ENCODE assay signal across 8 mouse cellular contexts in genomic region chr7:45714630-45715089, GRCm38 (mm10). TPM values are rescaled to one million over a fixed set of nuclear protein-coding genes. Genes with fewer than 3 reads are reported as not detected.
DNase-seq lines count a peak whose midpoint lies in the region; ATAC-seq lines count a peak whose summit lies in the region.

No protein-coding gene starts in this region.

- H3K27me3 ChIP-seq in megakaryocyte, embryonic 14.5 days (replicated peaks), result no peaks in the 10 kb centered on the region
- no peaks in the 10 kb centered on the region for H3K27me3 ChIP-seq in midbrain, embryonic 16.5 days (ENCODE audit: control insufficient read depth, insufficient read depth, low read depth, low read length)

- DNase-seq in kidney, postnatal 36 days, result peak; percentile 61 to 79
- DNase-seq in left cerebral cortex, postnatal 14 days (ENCODE audit: low spot score in 2 of 2), result no peak
- no peak for DNase-seq in cerebellum, postnatal 25 days
- no peak for DNase-seq in thymus, postnatal 36 days

- peak overlapping the region; percentile 82 for H3K9ac ChIP-seq in midbrain, embryonic 16.5 days (ENCODE audit: low read depth, low read length)

- peaks cover 74% of the 10 kb centered on the region for H3K4me1 ChIP-seq in megakaryocyte, embryonic 14.5 days
- H3K4me1 ChIP-seq in midbrain, embryonic 16.5 days (ENCODE audit: control insufficient read depth, insufficient read depth, low read length), result peaks cover 49% of the 10 kb centered on the region

- 11% methylated on average over 14 of the region's 14 CpGs for WGBS in midbrain, embryonic 16.5 days

- peak overlapping the region; percentile 97 for H3K4me2 ChIP-seq in midbrain, embryonic 16.5 days (ENCODE audit: low read length)

- H3K4me3 ChIP-seq in megakaryocyte, embryonic 14.5 days (replicated peaks), result peak overlapping the region; percentile 99
- H3K4me3 ChIP-seq in midbrain, embryonic 16.5 days (ENCODE audit: low read depth, low read length), result peak overlapping the region; percentile 81

- ATAC-seq in megakaryocyte, adult 5-6 weeks (ENCODE audit: poor library complexity, severe bottlenecking), result no peak
- peak; percentile 45 for ATAC-seq in erythroblast, adult 5-6 weeks (replicated peaks; ENCODE audit: low FRiP score, poor library complexity, severe bottlenecking)
- peak; percentile 34 for ATAC-seq in midbrain, embryonic 16.5 days

- peaks cover 63% of the 10 kb centered on the region for H3K36me3 ChIP-seq in megakaryocyte, embryonic 14.5 days (replicated peaks; ENCODE audit: low read length)
- peaks cover 33% of the 10 kb centered on the region for H3K36me3 ChIP-seq in midbrain, embryonic 16.5 days (ENCODE audit: control insufficient read depth, insufficient read depth, low read length)

- peak overlapping the region; percentile 78 for H3K27ac ChIP-seq in midbrain, embryonic 16.5 days (ENCODE audit: low read length)

- no peaks in the 10 kb centered on the region for H3K9me3 ChIP-seq in megakaryocyte, embryonic 14.5 days
- no peaks in the 10 kb centered on the region for H3K9me3 ChIP-seq in midbrain, embryonic 16.5 days (replicated peaks; ENCODE audit: control insufficient read depth, low read length, poor library complexity, severe bottlenecking)

- intact Hi-C loops in left cerebral cortex, postnatal 14 days (cut with DNase I), result no loop called here

RNA-seq across cellular contexts. Expression of gene Rpl18, which starts 0.6 kb away (rescaled TPM):
- polyA plus RNA-seq in megakaryocyte, embryonic 14.5 days (2012; ENCODE audit: insufficient read depth, low replicate concordance), result 10,199 and 14,647 TPM in 2 replicates
- 1,249 and 1,272 TPM in 2 replicates for total RNA-seq in megakaryocyte, adult 5-6 weeks (2015)
- 1,058 and 1,261 TPM in 2 replicates for total RNA-seq in megakaryocyte, adult 5-6 weeks (2017)
- total RNA-seq in erythroblast, adult 5-6 weeks (2015; ENCODE audit: low replicate concordance), result 423 and 424 TPM in 2 replicates
- total RNA-seq in erythroblast, adult 5-6 weeks (2017; ENCODE audit: low replicate concordance), result 286 and 289 TPM in 2 replicates
- polyA plus RNA-seq in midbrain, embryonic 16.5 days (2015; fragmentation: Nextera tagmentation; extraction: Ambion mirVana), result 475 and 495 TPM in 2 replicates
- total RNA-seq in left cerebral cortex, postnatal 14 days (2021), result 100 to 1,000 TPM; 369 to 389 TPM

RNA-seq across cellular contexts. Expression of gene Sphk2, which starts 3.1 kb away (rescaled TPM):
- polyA plus RNA-seq in megakaryocyte, embryonic 14.5 days (2012; ENCODE audit: insufficient read depth, low replicate concordance), result 242 and 413 TPM in 2 replicates
- total RNA-seq in megakaryocyte, adult 5-6 weeks (2015), result 14.6 and 21.2 TPM in 2 replicates
- total RNA-seq in megakaryocyte, adult 5-6 weeks (2017), result 13.7 and 15.7 TPM in 2 replicates
- 4.6 and 7.9 TPM in 2 replicates for total RNA-seq in erythroblast, adult 5-6 weeks (2015; ENCODE audit: low replicate concordance)
- 2.1 and 2.6 TPM in 2 replicates for total RNA-seq in erythroblast, adult 5-6 weeks (2017; ENCODE audit: low replicate concordance)
- 21.9 and 23.0 TPM in 2 replicates for polyA plus RNA-seq in midbrain, embryonic 16.5 days (2015; fragmentation: Nextera tagmentation; extraction: Ambion mirVana)
- 10 to 100 TPM; 28.8 to 32.7 TPM for total RNA-seq in left cerebral cortex, postnatal 14 days (2021)

RNA-seq across cellular contexts. Expression of gene Fam83e, which starts 6.4 kb away (rescaled TPM):
- polyA plus RNA-seq in megakaryocyte, embryonic 14.5 days (2012; ENCODE audit: insufficient read depth, low replicate concordance), result not detected in 2 replicates
- total RNA-seq in megakaryocyte, adult 5-6 weeks (2015), result 0.18 and 0.29 TPM in 2 replicates
- total RNA-seq in megakaryocyte, adult 5-6 weeks (2017), result 0.12 and 0.22 TPM in 2 replicates
- not detected in 2 replicates for total RNA-seq in erythroblast, adult 5-6 weeks (2015; ENCODE audit: low replicate concordance)
- total RNA-seq in erythroblast, adult 5-6 weeks (2017; ENCODE audit: low replicate concordance), result not detected in 2 replicates
- polyA plus RNA-seq in midbrain, embryonic 16.5 days (2015; fragmentation: Nextera tagmentation; extraction: Ambion mirVana), result 0.48 and 0.62 TPM in 2 replicates
- under 1 TPM; 0.24 to 0.34 TPM for total RNA-seq in left cerebral cortex, postnatal 14 days (2021)

RNA-seq across cellular contexts. Expression of gene Dbp, which starts 9.8 kb away (rescaled TPM):
- polyA plus RNA-seq in megakaryocyte, embryonic 14.5 days (2012; ENCODE audit: insufficient read depth, low replicate concordance), result 23.4 and 41.9 TPM in 2 replicates
- 3.3 and 4.1 TPM in 2 replicates for total RNA-seq in megakaryocyte, adult 5-6 weeks (2015)
- 3.9 and 5.9 TPM in 2 replicates for total RNA-seq in megakaryocyte, adult 5-6 weeks (2017)
- 1.5 and 1.9 TPM in 2 replicates for total RNA-seq in erythroblast, adult 5-6 weeks (2015; ENCODE audit: low replicate concordance)
- total RNA-seq in erythroblast, adult 5-6 weeks (2017; ENCODE audit: low replicate concordance), result 0.77 and 2.2 TPM in 2 replicates
- 2.3 and 3.4 TPM in 2 replicates for polyA plus RNA-seq in midbrain, embryonic 16.5 days (2015; fragmentation: Nextera tagmentation; extraction: Ambion mirVana)
- total RNA-seq in left cerebral cortex, postnatal 14 days (2021), result 10 to 100 TPM; 68.7 to 83.5 TPM

RNA-seq across cellular contexts. Expression of gene Spaca4, which starts 11.0 kb away (rescaled TPM):
- polyA plus RNA-seq in megakaryocyte, embryonic 14.5 days (2012; ENCODE audit: insufficient read depth, low replicate concordance), result not detected in 2 replicates
- total RNA-seq in megakaryocyte, adult 5-6 weeks (2015), result not detected in 2 replicates
- total RNA-seq in megakaryocyte, adult 5-6 weeks (2017), result not detected in 2 replicates
- not detected in 2 replicates for total RNA-seq in erythroblast, adult 5-6 weeks (2015; ENCODE audit: low replicate concordance)
- not detected in 2 replicates for total RNA-seq in erythroblast, adult 5-6 weeks (2017; ENCODE audit: low replicate concordance)
- not detected in 2 replicates for polyA plus RNA-seq in midbrain, embryonic 16.5 days (2015; fragmentation: Nextera tagmentation; extraction: Ambion mirVana)
- total RNA-seq in left cerebral cortex, postnatal 14 days (2021), result not detected

Comparison
In these comparisons a context has a peak if more than half of its experiments do, and no peak if none do; other contexts are left out.
1. DNase-seq: peak in kidney, postnatal 36 days (2 of 2); none in left cerebral cortex, postnatal 14 days (0 of 2), cerebellum, postnatal 25 days (0 of 2) and thymus, postnatal 36 days (0 of 2).